ENCODE assay signal across 27 mouse cellular contexts in genomic region chr10:117553211-117554186, GRCm38 (mm10).
DNase-seq lines count a peak whose midpoint lies in the region; ATAC-seq and TF ChIP-seq lines count a peak whose summit lies in the region.
"Had no signal": no experiment of that assay in that cellular context is flagged by ENCODE, and none has a peak within 500 bp of the region (broad histone marks: within the 10 kb centered on the region; RNA-seq: fewer than 3 reads in every experiment).

No protein-coding gene starts in this region.

- TF ChIP-seq CTCF in stomach, postnatal 0 days (IDR thresholded peaks at IDR 0.05; ENCODE audit: low read depth): no peak
- TF ChIP-seq CTCF in gastrocnemius, adult 2 months (IDR thresholded peaks at IDR 0.05): no peak

- H3K4me1 ChIP-seq in stomach, embryonic 14.5 days (ENCODE audit: control insufficient read depth, insufficient read depth, low read length): 0 out of 2 replicates have a peak, but pooled peaks cover 9% of the 10 kb centered on the region
- no peaks in the 10 kb centered on the region for H3K4me1 ChIP-seq in stomach, postnatal 0 days (replicated peaks; ENCODE audit: control insufficient read depth, insufficient read depth)
- peaks cover 17% of the 10 kb centered on the region; the same call in 1 of the 2 replicates for H3K4me1 ChIP-seq in limb, embryonic 14.5 days (ENCODE audit: control insufficient read depth, insufficient read depth, low read length)
- H3K4me1 ChIP-seq: heart, embryonic 12.5 days; hindbrain, embryonic 10.5 days; hindbrain, embryonic 15.5 days; liver, embryonic 15.5 days; midbrain, embryonic 12.5 days; neural tube, embryonic 13.5 days had no signal

- peak; percentile 38; the same call in 1 of the 2 replicates for ATAC-seq in frontal cortex, adult (ENCODE audit: low TSS enrichment)
- no peak for ATAC-seq in stomach, embryonic 14.5 days (ENCODE audit: insufficient number of reproducible peaks, insufficient read depth, low FRiP score, low read depth)
- no peak for ATAC-seq in stomach, postnatal 0 days (ENCODE audit: low FRiP score, low TSS enrichment)
- ATAC-seq in limb, embryonic 14.5 days (ENCODE audit: low FRiP score, low read depth): no peak
- ATAC-seq: CD4-positive, CD25-positive, alpha-beta regulatory T cell, adult 4 months; inflammation-experienced regulatory T-cells, adult 6 months had no signal

- H3K4me3 ChIP-seq in stomach, embryonic 14.5 days (ENCODE audit: low read depth, low read length): no peak overlapping the region
- H3K4me3 ChIP-seq in stomach, postnatal 0 days (ENCODE audit: low read depth, low read length): no peak overlapping the region
- H3K4me3 ChIP-seq in limb, embryonic 14.5 days (replicated peaks; ENCODE audit: low read length): no peak overlapping the region
- H3K4me3 ChIP-seq in gastrocnemius, adult 2 months: no peak overlapping the region
- H3K4me3 ChIP-seq: erythroblast, embryonic 14.5 days; heart, adult 2 months; heart, embryonic 12.5 days; hindbrain, embryonic 10.5 days; hindbrain, embryonic 15.5 days; kidney, embryonic 15.5 days; liver, embryonic 15.5 days; midbrain, embryonic 12.5 days; neural tube, embryonic 13.5 days had no signal

- peak overlapping the region; percentile 56; the same call in 1 of the 2 replicates for H3K27ac ChIP-seq in stomach, embryonic 14.5 days (ENCODE audit: low read length)
- no peak overlapping the region for H3K27ac ChIP-seq in stomach, postnatal 0 days (replicated peaks)
- no peak overlapping the region for H3K27ac ChIP-seq in limb, embryonic 14.5 days (replicated peaks; ENCODE audit: low read depth, low read length)
- no peak overlapping the region for H3K27ac ChIP-seq in gastrocnemius, adult 2 months
- H3K27ac ChIP-seq: heart, adult 2 months; hindbrain, embryonic 10.5 days; hindbrain, embryonic 15.5 days; kidney, embryonic 15.5 days; liver, embryonic 15.5 days; midbrain, embryonic 12.5 days; neural tube, embryonic 13.5 days had no signal

- H3K9me3 ChIP-seq in stomach, embryonic 14.5 days (ENCODE audit: control insufficient read depth, low read depth, low read length): no peaks in the 10 kb centered on the region
- H3K9me3 ChIP-seq in stomach, postnatal 0 days (ENCODE audit: control insufficient read depth, low read length): no peaks in the 10 kb centered on the region
- H3K9me3 ChIP-seq in limb, embryonic 14.5 days (ENCODE audit: control insufficient read depth, low read length): no peaks in the 10 kb centered on the region
- H3K9me3 ChIP-seq: hindbrain, embryonic 10.5 days; hindbrain, embryonic 15.5 days; kidney, embryonic 15.5 days; liver, embryonic 15.5 days; midbrain, embryonic 12.5 days; neural tube, embryonic 13.5 days had no signal

- no peaks in the 10 kb centered on the region for H3K27me3 ChIP-seq in stomach, embryonic 14.5 days (ENCODE audit: control insufficient read depth, insufficient read depth, low read length)
- H3K27me3 ChIP-seq in stomach, postnatal 0 days (ENCODE audit: control insufficient read depth, insufficient read depth, low read length): no peaks in the 10 kb centered on the region
- H3K27me3 ChIP-seq in limb, embryonic 14.5 days (ENCODE audit: control insufficient read depth, insufficient read depth, low read length): no peaks in the 10 kb centered on the region
- H3K27me3 ChIP-seq: hindbrain, embryonic 15.5 days; kidney, embryonic 15.5 days; liver, embryonic 15.5 days; midbrain, embryonic 12.5 days; neural tube, embryonic 13.5 days had no signal

- DNase-seq in frontal cortex, postnatal 36 days (ENCODE audit: low spot score in 2 of 2): no peak
- no peak for DNase-seq in stomach, postnatal 0 days (ENCODE audit: low spot score)
- DNase-seq in limb, embryonic 14.5 days (ENCODE audit: low spot score): peak; percentile 74
- DNase-seq in gastrocnemius, adult 2 months: no peak
- no peak for DNase-seq in gastrocnemius, postnatal 36 days
- DNase-seq: adrenal gland, postnatal 25 days; cerebellum, adult 2 months; cerebellum, postnatal 14 days; heart, adult 2 months; kidney, adult 18-20 months; kidney, postnatal 4 days; lung, postnatal 36 days; right cerebral cortex, postnatal 14 days; thymus, adult 18-20 months; thymus, postnatal 36 days had no signal

- no peak overlapping the region for H3K9ac ChIP-seq in stomach, embryonic 14.5 days (replicated peaks; ENCODE audit: low read depth, low read length)
- no peak overlapping the region for H3K9ac ChIP-seq in stomach, postnatal 0 days (ENCODE audit: low read length)
- H3K9ac ChIP-seq in limb, embryonic 14.5 days (ENCODE audit: low read depth, low read length, severe bottlenecking): no peak overlapping the region
- H3K9ac ChIP-seq: heart, embryonic 12.5 days; hindbrain, embryonic 15.5 days; kidney, embryonic 15.5 days; liver, embryonic 15.5 days; midbrain, embryonic 12.5 days; neural tube, embryonic 13.5 days had no signal

- WGBS in stomach, embryonic 14.5 days: 64% methylated on average over 15 of the region's 15 CpGs
- 58% methylated on average over 15 of the region's 15 CpGs for WGBS in stomach, postnatal 0 days
- 46% methylated on average over 15 of the region's 15 CpGs for WGBS in limb, embryonic 14.5 days

- no peaks in the 10 kb centered on the region for H3K36me3 ChIP-seq in stomach, embryonic 14.5 days (ENCODE audit: control insufficient read depth, insufficient read depth, low read length)
- H3K36me3 ChIP-seq in stomach, postnatal 0 days (ENCODE audit: control insufficient read depth, insufficient read depth, low read length): no peaks in the 10 kb centered on the region
- H3K36me3 ChIP-seq in limb, embryonic 14.5 days (ENCODE audit: control insufficient read depth, insufficient read depth, low read length): no peaks in the 10 kb centered on the region
- H3K36me3 ChIP-seq: heart, embryonic 12.5 days; hindbrain, embryonic 10.5 days; hindbrain, embryonic 15.5 days; kidney, embryonic 15.5 days; liver, embryonic 15.5 days; midbrain, embryonic 12.5 days; neural tube, embryonic 13.5 days had no signal

- TF ChIP-seq EP300 in stomach, postnatal 0 days (optimal IDR thresholded peaks at IDR 0.05): no peak

- no peak overlapping the region for H3K4me2 ChIP-seq in stomach, embryonic 14.5 days (replicated peaks; ENCODE audit: low read depth, low read length)
- no peak overlapping the region for H3K4me2 ChIP-seq in stomach, postnatal 0 days (replicated peaks; ENCODE audit: low read depth)
- no peak overlapping the region for H3K4me2 ChIP-seq in limb, embryonic 14.5 days (replicated peaks; ENCODE audit: low read depth, low read length, severe bottlenecking)
- H3K4me2 ChIP-seq: heart, embryonic 12.5 days; hindbrain, embryonic 15.5 days; kidney, embryonic 15.5 days; liver, embryonic 15.5 days; midbrain, embryonic 12.5 days; neural tube, embryonic 13.5 days had no signal

- TF ChIP-seq POLR2A in limb, embryonic 14.5 days (IDR thresholded peaks at IDR 0.05; ENCODE audit: borderline replicate concordance, extremely low read depth, insufficient read depth, insufficient read length): no peak

- intact Hi-C loops in gastrocnemius, adult 2 months (cut with DNase I): no loop called here
- intact Hi-C loops in gastrocnemius, postnatal 36 days (cut with DNase I): no loop called here
